Mouse (Mus musculus) effector memory CD4-positive, alpha-beta T cell, adult 5 months (primary cell): ENCODE data around the gene Sptbn4. TPM values are rescaled to one million over a fixed set of nuclear protein-coding genes. Genes with fewer than 3 reads are reported as not detected.

Source experiments
- polyA plus RNA-seq: library from polyadenylated mRNA; unstranded; fragments of 100-300 nt; shearing (Covaris generic); gene quantifications from one replicate; pipeline ENCODE4 v1.2.1, GENCODE M21; 2017

Sptbn4 gene
- not detected for polyA plus RNA-seq

GRCm38 (mm10) chr7:27447419-27448286 is at the start of gene Sptbn4, which contains the start of gene Blvrb:
Sptbn4 (minus strand) TSS chr7:27447686.
Blvrb (plus strand) TSS chr7:27447978.

DNA sequence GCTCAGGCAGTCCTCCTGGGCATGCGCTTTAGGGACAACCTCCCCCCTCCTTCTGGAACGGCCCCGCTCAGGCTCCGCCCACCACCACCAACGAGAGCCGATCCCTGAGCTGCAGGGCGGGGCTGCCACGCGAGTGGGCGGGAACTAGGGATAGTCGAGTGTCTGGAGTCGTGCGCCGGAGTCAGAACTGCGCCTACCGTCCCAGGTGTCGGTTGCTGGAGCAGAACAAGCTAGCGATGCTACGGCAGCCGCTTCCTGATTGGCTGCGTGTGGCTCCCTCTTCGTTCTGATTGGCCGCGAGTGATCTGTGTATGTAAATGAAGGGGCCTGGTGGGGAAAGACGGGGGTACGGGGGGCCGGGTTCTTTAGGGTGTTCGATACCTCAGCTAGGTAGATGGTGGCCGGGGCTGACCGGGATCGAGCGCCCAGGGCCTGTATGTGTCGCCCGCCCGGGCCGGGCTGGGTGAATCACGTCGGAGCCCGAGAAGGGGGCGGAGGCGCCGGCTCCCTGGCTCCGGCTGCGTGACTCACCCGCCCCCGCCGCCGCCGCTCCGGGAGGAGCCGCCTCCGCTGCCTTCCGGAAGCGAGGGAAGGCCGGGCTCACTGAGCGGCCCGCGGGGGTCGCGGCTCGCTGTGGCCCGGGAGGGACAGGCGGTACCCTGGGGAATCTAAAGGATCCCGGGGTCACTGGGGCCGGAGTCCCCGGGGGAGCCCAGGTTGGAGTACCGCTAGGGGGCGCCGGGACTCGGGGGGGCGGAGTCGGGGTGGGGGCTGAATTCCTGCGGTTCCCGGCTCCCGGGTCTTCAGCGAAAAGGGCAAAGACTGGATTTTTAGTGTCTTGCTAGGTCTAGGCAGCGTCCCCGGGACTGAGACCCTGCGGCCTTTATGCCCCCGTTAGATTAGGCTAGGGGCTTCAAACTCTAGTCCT is 39.5 kb upstream of the Sptbn4 start, which contains the start of gene Sertad1:
Gene Sertad1 (plus strand): TSS at position 141 of the 928 bp plus-strand sequence.

GRCm38 (mm10) chr7:27473156-27473834 is 25.8 kb upstream of the Sptbn4 start, which contains the start of gene Sertad3:
Sertad3 (plus strand) TSS chr7:27473768.

DNA sequence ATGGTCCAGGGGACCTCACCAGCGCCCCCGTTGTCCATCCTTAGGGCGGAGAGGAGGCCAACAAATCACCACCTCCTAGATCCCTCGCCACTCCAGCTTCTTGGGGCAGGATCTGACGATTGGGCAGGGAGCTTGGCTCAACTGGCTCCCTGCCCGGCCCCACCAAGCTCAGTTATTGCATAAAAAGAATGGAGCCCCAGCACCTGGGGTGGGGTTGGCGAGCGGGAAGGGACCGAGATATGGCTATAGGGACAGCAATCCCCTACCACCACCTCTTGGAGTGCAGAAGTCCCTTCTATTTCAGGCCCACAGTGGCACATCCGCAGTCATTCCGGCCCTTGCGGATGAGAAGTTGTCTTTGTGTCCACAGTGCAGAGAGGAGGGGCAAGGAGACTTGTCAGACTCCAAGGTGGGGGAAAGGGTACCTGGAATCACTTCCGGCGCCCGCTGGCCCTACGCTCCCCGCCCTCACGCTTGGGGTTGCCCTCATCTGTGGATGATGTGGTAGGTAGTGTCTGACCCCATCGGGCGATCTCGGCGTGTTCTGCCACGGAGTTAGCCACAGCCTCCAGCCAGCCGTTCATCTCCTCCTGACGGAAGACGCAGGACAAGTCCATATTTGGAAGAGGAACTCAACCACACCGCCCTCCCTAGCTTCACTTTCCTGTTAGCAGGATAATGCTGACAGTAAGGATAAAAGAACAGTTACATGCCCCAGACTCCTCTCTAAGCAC is 90.5 kb downstream of the Sptbn4 start, which contains the start of gene Gm20479:
Gene Gm20479 (minus strand): TSS at position 559 of the 734 bp plus-strand sequence.

DNA sequence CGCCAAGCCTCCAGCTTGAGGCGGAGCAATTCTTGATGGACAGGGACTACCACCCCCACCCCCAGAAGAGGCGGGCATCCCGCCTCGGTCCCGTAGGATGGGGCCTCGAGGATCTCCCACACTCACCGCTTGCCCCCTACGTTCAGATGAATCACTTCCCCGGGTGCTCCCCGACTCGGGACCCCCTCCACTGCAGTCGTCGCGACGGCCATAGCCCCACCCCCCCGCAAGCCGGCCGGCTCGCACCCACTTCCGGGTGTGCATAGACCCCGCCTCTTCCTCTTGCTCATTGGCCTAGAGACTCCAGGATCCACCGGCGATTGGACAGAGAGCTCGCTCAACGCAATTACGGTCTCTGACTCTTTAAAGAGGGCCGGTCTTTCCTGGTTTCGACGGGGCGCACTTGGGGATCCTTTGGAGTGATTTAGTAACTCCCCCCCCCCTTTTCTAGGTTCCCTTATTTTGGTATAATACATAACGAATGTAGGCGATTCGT is 91.7 kb downstream of the Sptbn4 start, which contains the start of gene Shkbp1:
Gene Shkbp1 (minus strand): TSS at position 275 of the 496 bp plus-strand sequence.

GRCm38 (mm10) chr7:27337175-27337853 is 110.2 kb downstream of the Sptbn4 start, which contains the start of gene Ltbp4:
Ltbp4 (minus strand) TSS chr7:27337692.

Other genes starting within 250 kb of the Sptbn4 start
- gene Itpkc, start 219.0 kb downstream of the Sptbn4 start, polyA plus RNA-seq, result 20.4 TPM
- 14.5 TPM for gene Coq8b, start 214.7 kb downstream of the Sptbn4 start, polyA plus RNA-seq
- gene Numbl, start 189.3 kb downstream of the Sptbn4 start, polyA plus RNA-seq, result 2.2 TPM
- gene Ltbp4, start 110.0 kb downstream of the Sptbn4 start, polyA plus RNA-seq, result 1.6 TPM
- gene Shkbp1, start 91.7 kb downstream of the Sptbn4 start, polyA plus RNA-seq, result 56.3 TPM
- 1.1 TPM for gene Gm20479, start 90.3 kb downstream of the Sptbn4 start, polyA plus RNA-seq
- gene Blvrb, start 292 bp upstream of the Sptbn4 start, polyA plus RNA-seq, result 5.3 TPM
- 21.2 TPM for gene Sertad3, start 26.1 kb upstream of the Sptbn4 start, polyA plus RNA-seq
- 124 TPM for gene Sertad1, start 39.2 kb upstream of the Sptbn4 start, polyA plus RNA-seq
- 0.20 TPM for gene Prx, start 51.6 kb upstream of the Sptbn4 start, polyA plus RNA-seq
- gene Hipk4, start 75.6 kb upstream of the Sptbn4 start, polyA plus RNA-seq, result not detected
- 201 TPM for gene Pld3, start 105.5 kb upstream of the Sptbn4 start, polyA plus RNA-seq
- 16.1 TPM for gene 2310022A10Rik, start 105.5 kb upstream of the Sptbn4 start, polyA plus RNA-seq
- 99.9 TPM for gene Akt2, start 143.9 kb upstream of the Sptbn4 start, polyA plus RNA-seq
- gene Ttc9b, start 206.2 kb upstream of the Sptbn4 start, polyA plus RNA-seq, result not detected
- 9.9 TPM for gene Map3k10, start 226.9 kb upstream of the Sptbn4 start, polyA plus RNA-seq
- gene Zfp607b, start 241.7 kb upstream of the Sptbn4 start, polyA plus RNA-seq, result 0.79 TPM